Mouse (Mus musculus): ENCODE measurements around the gene Mnd1.

Gene Mnd1

GRCm38 (mm10) chr3:84155558-84156006 is at the start of gene Mnd1:
Gene Mnd1, minus strand, starts transcription at chr3:84155786.
- peak; percentile 97 to 99 for DNase-seq

- no peak for DNase-seq
Measured at GRCm38 (mm10) chr3:84204640-84205039, 49.1 kb upstream of the Mnd1 start.

GRCm38 (mm10) chr3:84200559-84201420 is 45.2 kb upstream of the Mnd1 start:
- DNase-seq = no peak

- DNase-seq = no peak
Measured at GRCm38 (mm10) chr3:84199516-84199915, 43.9 kb upstream of the Mnd1 start.

- no peak for DNase-seq
Measured at GRCm38 (mm10) chr3:84198229-84198628, 42.6 kb upstream of the Mnd1 start.

GRCm38 (mm10) chr3:84193881-84194280 is 38.3 kb upstream of the Mnd1 start:
- no peak for DNase-seq

- no peak for DNase-seq
Measured at GRCm38 (mm10) chr3:84191141-84191881, 35.7 kb upstream of the Mnd1 start.

- no peak for DNase-seq
Measured at GRCm38 (mm10) chr3:84190513-84191061, 35.0 kb upstream of the Mnd1 start.

GRCm38 (mm10) chr3:84189629-84190173 is 34.1 kb upstream of the Mnd1 start:
- peak; percentile 19 to 20 for DNase-seq

- no peak for DNase-seq
Measured at GRCm38 (mm10) chr3:84181717-84182116, 26.1 kb upstream of the Mnd1 start.

- no peak for DNase-seq
Measured at GRCm38 (mm10) chr3:84181102-84181501, 25.5 kb upstream of the Mnd1 start.

- DNase-seq = no peak
Measured at GRCm38 (mm10) chr3:84180304-84180703, 24.7 kb upstream of the Mnd1 start.

GRCm38 (mm10) chr3:84177834-84178233 is 22.2 kb upstream of the Mnd1 start:
- DNase-seq = no peak

GRCm38 (mm10) chr3:84175337-84176315 is 20.0 kb upstream of the Mnd1 start:
- peak; percentile 64 to 81 for DNase-seq

- DNase-seq = no peak
Measured at GRCm38 (mm10) chr3:84173581-84174154, 18.1 kb upstream of the Mnd1 start, which contains the start of gene Gm6525. Gene Gm6525, plus strand, starts transcription at chr3:84174104.

GRCm38 (mm10) chr3:84172406-84172805 is 16.8 kb upstream of the Mnd1 start:
- DNase-seq = no peak

- DNase-seq = no peak
Measured at GRCm38 (mm10) chr3:84169393-84170005, 13.9 kb upstream of the Mnd1 start.

GRCm38 (mm10) chr3:84168943-84169342 is 13.4 kb upstream of the Mnd1 start:
- no peak for DNase-seq

GRCm38 (mm10) chr3:84166073-84166472 is 10.5 kb upstream of the Mnd1 start:
- DNase-seq = no peak

- no peak for DNase-seq
Measured at GRCm38 (mm10) chr3:84165391-84165790, 9.8 kb upstream of the Mnd1 start.
